Mouse (Mus musculus) cerebellum, postnatal 4 days (tissue): ENCODE data around the gene Chrnb1.

Experiments used
- DNase-seq, 2 experiments: peaks; one replicate each; pipeline ENCODE4 v3.0.0; 2022; ENCODE audit warnings: low spot score in 2 of 2, mixed read lengths in 1 of 2

Gene Chrnb1

GRCm38 (mm10) chr11:69804652-69804940 lies 8.9 kb upstream of the Chrnb1 start:
- no peak for DNase-seq

GRCm38 (mm10) chr11:69803786-69804651 lies 8.3 kb upstream of the Chrnb1 start:
- DNase-seq = peak in 1 of 2 experiments; percentile 54

GRCm38 (mm10) chr11:69803328-69803727 lies 7.6 kb upstream of the Chrnb1 start:
- DNase-seq = no peak

- peak; percentile 70 to 76 for DNase-seq
Measured at GRCm38 (mm10) chr11:69802648-69803105, 6.9 kb upstream of the Chrnb1 start.

GRCm38 (mm10) chr11:69801379-69801977 lies 5.7 kb upstream of the Chrnb1 start, which contains the start of gene Fgf11:
Gene Fgf11, minus strand, starts transcription at chr11:69801857.
- no peak for DNase-seq

GRCm38 (mm10) chr11:69800392-69801197 lies 4.9 kb upstream of the Chrnb1 start:
- DNase-seq = peak in 1 of 2 experiments; percentile 71

GRCm38 (mm10) chr11:69800138-69800391 lies 4.3 kb upstream of the Chrnb1 start:
- DNase-seq = peak in 1 of 2 experiments; percentile 78

- DNase-seq = peak in 1 of 2 experiments; percentile 45
Measured at GRCm38 (mm10) chr11:69799394-69800137, 3.8 kb upstream of the Chrnb1 start.

- DNase-seq = no peak
Measured at GRCm38 (mm10) chr11:69797924-69798323, 2.2 kb upstream of the Chrnb1 start.

GRCm38 (mm10) chr11:69795983-69796435 lies 266 bp upstream of the Chrnb1 start:
- DNase-seq = no peak

GRCm38 (mm10) chr11:69793429-69793828 lies 2.3 kb downstream of the Chrnb1 start:
- DNase-seq = no peak

GRCm38 (mm10) chr11:69791420-69791819 lies 4.3 kb downstream of the Chrnb1 start:
- DNase-seq = no peak

GRCm38 (mm10) chr11:69789431-69789830 lies 6.3 kb downstream of the Chrnb1 start:
- DNase-seq = no peak

GRCm38 (mm10) chr11:69787306-69787705 lies 8.4 kb downstream of the Chrnb1 start:
- no peak for DNase-seq

- no peak for DNase-seq
Measured at GRCm38 (mm10) chr11:69784793-69785272, 10.9 kb downstream of the Chrnb1 start.

GRCm38 (mm10) chr11:69781828-69782227 lies 13.9 kb downstream of the Chrnb1 start:
- no peak for DNase-seq

GRCm38 (mm10) chr11:69778985-69779384 lies 16.8 kb downstream of the Chrnb1 start:
- DNase-seq = no peak

GRCm38 (mm10) chr11:69778258-69778982 lies 17.3 kb downstream of the Chrnb1 start:
- no peak for DNase-seq

GRCm38 (mm10) chr11:69777504-69778257 lies 18.1 kb downstream of the Chrnb1 start:
- no peak for DNase-seq

- no peak for DNase-seq
Measured at GRCm38 (mm10) chr11:69776488-69776887, 19.3 kb downstream of the Chrnb1 start.
